Mouse (Mus musculus): ENCODE measurements around the gene Rere. TPM values are rescaled to one million over a fixed set of nuclear protein-coding genes. Genes with fewer than 3 reads are reported as not detected.
A peak's percentile ranks its signal among the peaks of the same experiment; 100 is the strongest.
"Not testable (repeated sequence)": the region's sequence is repeated elsewhere in the genome, so short reads cannot be mapped to it uniquely, and the experiment has no call there.

Rere gene
- total RNA-seq, 2 experiments from 2014 or later = 22.7 to 78.8 TPM

DNA sequence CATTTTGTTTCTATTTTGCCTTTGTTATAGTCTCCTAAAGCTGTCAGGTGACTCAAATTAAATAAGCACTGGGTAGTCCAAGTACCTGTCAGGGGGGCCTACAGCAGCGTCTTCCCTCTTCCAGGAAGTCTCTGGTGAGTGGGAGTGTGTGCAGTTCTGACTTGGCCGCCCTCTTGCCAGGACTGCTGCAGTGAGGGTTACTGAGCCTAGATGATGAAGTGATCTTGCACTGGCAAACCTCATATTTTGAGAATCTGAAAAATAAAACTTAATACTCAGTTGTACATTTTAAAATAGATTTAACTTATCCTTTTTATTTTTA, 306.8 kb downstream of the Rere start:
- ATAC-seq (replicated peaks; ENCODE audit: poor library complexity, severe bottlenecking) = no peak

DNA sequence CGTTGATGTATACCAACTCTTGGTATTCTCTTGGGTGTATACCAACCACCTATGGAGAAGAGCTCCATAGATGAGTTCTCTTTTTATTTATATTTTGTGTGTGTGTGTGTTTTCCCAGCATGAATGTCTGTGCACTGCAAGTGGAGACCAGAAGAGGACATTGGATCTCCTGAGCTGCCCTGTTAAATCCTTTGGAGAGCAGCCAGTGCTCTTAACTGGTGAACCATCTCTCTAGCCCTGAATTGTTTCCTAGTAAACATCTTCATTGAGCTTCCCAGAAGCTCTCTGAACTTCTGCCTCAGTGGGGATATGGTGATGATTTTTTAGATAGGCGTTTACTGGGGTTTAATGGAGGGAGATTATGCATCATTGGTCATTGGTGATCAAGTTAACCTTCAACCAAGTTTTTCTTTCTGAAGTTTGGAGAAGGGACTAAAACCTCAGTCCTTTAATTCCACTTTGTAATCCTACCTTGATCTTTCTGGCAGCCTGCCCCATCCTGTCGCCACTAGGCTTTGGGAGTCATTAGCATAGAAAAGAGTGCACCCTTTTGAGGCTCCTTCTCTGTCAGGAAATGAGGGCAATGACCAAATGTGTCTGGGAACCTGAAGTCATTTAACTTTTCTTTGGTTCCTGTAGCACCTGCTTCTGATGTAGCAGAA, 309.3 kb downstream of the Rere start:
- no peak for ATAC-seq (replicated peaks; ENCODE audit: poor library complexity, severe bottlenecking)

- no peak for ATAC-seq (replicated peaks; ENCODE audit: poor library complexity, severe bottlenecking)
These were observed 310.2 kb downstream of the Rere start for GRCm38 (mm10) chr4:150591602-150592001.

DNA sequence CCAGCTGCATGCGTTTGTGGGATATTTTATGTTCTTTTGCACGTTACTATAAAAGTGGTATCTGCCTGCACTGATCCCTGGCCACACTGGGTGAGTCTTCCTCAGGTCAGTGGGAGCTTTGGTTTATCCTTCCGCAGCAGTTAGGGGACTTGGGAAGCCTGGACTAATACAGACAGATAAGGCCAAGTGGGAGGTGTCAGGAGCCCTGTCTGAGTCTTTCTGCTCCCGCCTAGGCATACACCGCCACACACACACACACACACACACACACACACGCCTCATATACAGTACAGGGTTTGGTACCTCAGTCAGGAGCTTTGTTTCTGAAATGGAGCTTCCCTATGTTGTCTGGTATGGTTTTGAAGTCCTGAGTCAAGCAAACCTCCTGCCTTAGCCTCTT, 310.6 kb downstream of the Rere start:
- ATAC-seq (replicated peaks; ENCODE audit: poor library complexity, severe bottlenecking) = no peak

DNA sequence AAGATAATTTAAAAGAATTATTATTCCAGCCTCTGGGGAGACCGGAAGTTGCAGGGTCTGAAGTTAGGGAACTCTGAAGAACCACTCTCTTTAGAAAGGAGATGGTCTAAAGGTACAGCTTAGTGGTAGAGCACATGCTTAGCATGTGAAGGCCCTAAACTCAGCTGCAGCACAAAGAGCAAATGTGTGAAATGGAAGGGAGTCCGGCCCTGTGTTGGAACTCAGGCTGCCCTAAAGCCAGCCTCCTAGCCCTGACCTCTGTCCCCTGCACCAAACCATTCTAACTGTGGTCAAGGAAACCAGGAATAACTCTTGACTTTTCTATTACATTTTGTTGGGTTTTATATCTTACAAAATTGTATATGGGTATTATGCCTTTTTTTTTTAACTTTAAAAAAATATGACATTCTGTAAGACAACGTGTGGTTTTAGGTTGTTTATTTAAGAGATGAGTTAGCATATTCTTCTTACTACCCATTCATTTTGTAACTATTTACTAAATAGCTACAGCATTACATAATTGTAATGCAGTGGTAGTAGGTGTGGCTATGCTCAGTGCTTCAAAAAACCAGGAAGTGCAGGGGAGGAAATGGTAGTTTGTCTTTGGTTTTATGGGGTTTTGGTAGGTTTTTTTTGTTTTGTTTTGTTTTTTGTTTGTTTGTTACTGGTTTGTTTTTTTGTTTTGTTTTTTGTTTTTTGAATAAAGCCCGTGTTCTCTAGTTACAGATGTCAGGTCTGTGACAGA, 312.2 kb downstream of the Rere start:
- peak; percentile 70 for ATAC-seq (replicated peaks; ENCODE audit: poor library complexity, severe bottlenecking)

- ATAC-seq (replicated peaks; ENCODE audit: poor library complexity, severe bottlenecking) = peak; percentile 79
These were observed 312.9 kb downstream of the Rere start for GRCm38 (mm10) chr4:150594298-150594829.

- ATAC-seq (replicated peaks; ENCODE audit: poor library complexity, severe bottlenecking) = no peak
These were observed 313.6 kb downstream of the Rere start for GRCm38 (mm10) chr4:150595071-150595470.

DNA sequence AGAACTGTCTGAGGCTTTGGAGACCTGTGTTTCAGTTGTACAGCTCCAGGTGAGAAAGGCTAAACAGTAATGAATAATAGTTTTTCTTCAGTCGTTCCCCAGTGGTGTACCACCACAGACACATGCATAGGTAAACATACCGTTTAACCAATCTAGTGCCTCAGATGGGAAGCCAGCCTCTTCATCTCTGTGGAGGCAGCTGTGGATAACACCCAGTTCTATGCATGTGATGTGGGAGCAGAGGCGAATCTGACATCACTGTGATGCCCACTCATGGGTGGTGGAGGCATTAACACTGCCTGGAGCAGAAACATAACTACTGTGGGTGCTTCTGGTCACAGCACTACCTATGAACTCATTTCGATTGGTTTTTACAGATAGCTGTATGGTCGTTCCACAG, 314.5 kb downstream of the Rere start:
- ATAC-seq (replicated peaks; ENCODE audit: poor library complexity, severe bottlenecking) = no peak

DNA sequence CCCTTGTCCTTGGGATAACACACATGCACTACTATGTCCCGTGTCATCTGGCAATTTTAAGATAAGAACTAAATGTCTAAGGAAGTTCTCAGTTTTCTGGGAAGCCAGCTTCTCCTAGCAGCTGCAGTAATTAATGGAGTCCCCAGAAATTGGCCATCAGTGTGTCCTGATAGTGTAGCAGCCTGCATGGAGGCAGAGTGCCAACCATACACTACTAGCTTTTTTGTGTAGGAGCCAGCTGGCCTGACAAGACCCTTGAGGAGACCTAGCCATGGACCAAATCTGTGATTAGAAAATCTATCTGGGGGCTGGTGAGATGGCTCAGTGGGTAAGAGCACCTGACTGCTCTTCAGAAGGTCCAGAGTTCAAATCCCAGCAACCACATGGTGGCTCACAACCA, 317.2 kb downstream of the Rere start:
- ATAC-seq (replicated peaks; ENCODE audit: poor library complexity, severe bottlenecking) = no peak

- no peak for ATAC-seq (replicated peaks; ENCODE audit: poor library complexity, severe bottlenecking)
These were observed 317.9 kb downstream of the Rere start for GRCm38 (mm10) chr4:150599119-150599992.

DNA sequence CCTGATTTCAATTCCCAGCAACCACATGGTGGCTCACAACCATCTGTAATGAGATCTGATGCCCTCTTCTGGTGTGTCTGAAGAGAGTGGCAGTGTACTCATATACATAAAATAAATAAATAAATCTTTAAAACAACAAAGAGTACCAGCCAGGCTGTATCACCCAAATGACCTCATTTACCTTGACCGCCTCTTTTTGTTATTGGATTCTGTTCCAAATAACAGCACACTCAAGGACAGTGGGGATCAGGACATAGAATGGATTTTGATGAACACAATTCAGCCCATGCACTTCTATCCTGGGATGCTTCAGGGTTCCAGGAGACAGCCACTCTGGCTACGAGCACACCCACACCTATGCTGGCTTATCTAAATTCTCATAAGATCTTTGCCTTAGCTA, 319.1 kb downstream of the Rere start:
- not testable (repeated sequence) for ATAC-seq (replicated peaks; ENCODE audit: poor library complexity, severe bottlenecking)

GRCm38 (mm10) chr4:150601489-150601888, 320.0 kb downstream of the Rere start:
- no peak for ATAC-seq (replicated peaks; ENCODE audit: poor library complexity, severe bottlenecking)

DNA sequence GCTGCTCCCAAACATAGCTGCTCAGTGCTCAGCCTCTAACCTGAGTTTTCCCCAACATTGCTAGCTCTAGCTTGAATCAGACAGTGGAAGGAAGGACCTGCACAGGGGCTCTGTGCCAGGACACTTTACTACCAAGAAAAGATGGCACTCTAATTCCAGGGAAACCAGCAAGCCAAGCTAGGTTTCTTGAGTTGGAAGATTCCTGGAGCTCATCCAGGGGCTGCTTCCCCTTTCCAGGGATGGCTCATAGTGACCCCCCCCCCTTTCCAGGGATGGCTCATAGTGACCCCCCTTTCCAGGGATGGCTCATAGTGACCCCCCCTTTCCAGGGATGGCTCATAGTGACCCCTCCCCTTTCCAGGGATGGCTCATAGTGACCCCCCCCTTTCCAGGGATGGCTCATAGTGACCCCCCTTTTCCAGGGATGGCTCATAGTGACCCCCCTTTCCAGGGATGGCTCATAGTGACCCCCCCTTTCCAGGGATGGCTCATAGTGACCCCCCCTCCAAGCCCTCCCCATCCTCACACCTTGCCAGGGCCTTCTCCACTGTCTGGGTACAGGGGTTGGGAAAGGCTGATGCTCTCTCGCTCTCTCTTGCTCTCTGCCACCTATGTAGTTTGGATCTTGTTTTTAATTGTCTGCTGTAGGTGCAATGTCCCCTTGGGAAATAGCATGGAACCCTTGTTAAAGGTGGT, 322.1 kb downstream of the Rere start:
- ATAC-seq (replicated peaks; ENCODE audit: poor library complexity, severe bottlenecking) = no peak

GRCm38 (mm10) chr4:150605804-150606203, 324.4 kb downstream of the Rere start:
- peak; percentile 81 for ATAC-seq (replicated peaks; ENCODE audit: poor library complexity, severe bottlenecking)

DNA sequence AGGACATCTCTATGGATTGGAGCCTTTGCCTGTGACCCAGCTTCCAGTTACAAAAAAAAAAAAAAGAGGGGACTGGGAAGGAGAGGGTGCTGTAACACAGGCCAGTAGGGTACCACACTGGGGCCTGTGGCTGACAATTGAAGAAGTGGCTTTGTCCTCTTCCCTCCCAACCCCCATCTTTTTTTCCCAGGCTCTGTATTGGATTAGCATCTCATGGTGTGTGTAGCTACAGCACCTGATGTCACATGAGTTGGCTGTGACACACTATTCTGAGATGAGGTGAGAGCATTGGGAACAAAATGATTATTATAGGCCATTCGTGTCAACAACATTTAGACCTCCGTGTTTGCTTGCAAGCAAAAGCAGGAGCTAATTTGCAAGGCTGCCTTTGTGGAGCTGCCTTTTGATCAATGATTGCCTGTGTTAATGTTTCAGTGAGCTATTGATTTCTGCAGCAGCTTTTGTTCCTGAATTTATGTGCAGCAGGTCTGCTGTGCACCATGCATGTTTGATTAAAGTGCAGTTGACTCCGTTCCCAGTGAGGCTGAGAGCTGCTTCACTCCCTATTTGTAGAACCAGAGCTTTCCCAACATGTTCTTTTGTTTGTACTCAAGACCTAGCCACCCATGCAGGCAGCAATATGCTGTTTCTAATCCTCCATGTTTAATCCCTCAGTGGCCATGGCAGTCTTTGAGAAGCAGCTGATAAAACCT, 325.2 kb downstream of the Rere start:
- no peak for ATAC-seq (replicated peaks; ENCODE audit: poor library complexity, severe bottlenecking)

DNA sequence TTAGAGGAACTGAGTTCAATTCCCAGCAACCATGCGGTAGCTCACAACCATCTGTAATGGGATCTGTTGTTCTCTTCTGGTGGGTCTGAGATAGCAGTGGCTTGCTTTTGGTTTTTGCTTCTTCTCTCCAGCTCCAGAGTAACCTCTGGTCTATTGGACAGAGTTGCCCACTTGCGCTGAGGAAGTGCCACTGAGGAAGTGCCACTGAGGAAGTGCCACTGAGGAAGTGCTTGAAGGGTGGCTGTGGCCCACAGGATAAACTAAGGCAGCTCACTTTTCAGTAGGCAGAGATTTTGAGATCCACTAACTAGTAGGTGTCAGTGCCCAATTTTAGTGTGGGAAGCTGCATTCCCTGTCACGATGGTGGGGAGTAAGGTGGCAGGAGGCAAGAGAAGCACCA, 327.2 kb downstream of the Rere start:
- peak; percentile 60 for ATAC-seq (replicated peaks; ENCODE audit: poor library complexity, severe bottlenecking)

DNA sequence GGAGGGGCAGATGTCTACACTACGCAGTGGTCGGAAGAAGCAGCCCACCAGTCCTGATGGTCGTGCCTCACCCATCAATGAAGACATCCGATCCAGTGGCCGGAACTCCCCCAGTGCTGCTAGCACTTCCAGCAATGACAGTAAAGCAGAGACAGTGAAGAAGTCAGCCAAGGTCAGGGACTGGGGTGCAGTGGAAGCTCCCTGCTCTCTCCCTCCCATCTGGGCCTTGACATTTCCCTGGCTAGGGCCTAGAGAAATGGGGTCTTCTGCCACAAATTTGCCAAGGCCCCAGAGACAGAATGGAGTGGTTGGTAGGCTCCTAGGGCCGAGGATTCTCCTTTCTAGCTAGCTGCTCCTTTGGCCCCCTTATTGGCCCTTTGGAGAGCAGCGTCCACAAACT, 332.3 kb downstream of the Rere start:
- no peak for ATAC-seq (replicated peaks; ENCODE audit: poor library complexity, severe bottlenecking)

GRCm38 (mm10) chr4:150615251-150616028, 334.0 kb downstream of the Rere start:
- no peak for ATAC-seq (replicated peaks; ENCODE audit: poor library complexity, severe bottlenecking)

- ATAC-seq (replicated peaks; ENCODE audit: poor library complexity, severe bottlenecking) = no peak
These were observed 334.6 kb downstream of the Rere start for GRCm38 (mm10) chr4:150616029-150616420.
